Mouse (Mus musculus) limb, embryonic 11.5 days (tissue): Measurements from ENCODE around the gene Ppt2. TPM values are rescaled to one million over a fixed set of nuclear protein-coding genes. Genes with fewer than 3 reads are reported as not detected.

Experiments used
- ATAC-seq: fragments of 200-750 bp; cut with Nextera tagmentation; 2 replicates; pipeline ENCODE4 v1.8.0; 2017; ENCODE audit warnings: low read depth; ENCODE audit not compliant: insufficient number of reproducible peaks, low FRiP score, low TSS enrichment
- DNase-seq: peaks from one replicate; pipeline ENCODE4 v3.0.0-alpha.2; 2015; ENCODE audit warnings: low spot score
- H3K27ac ChIP-seq: fragments of 300-500 bp; sonication (generic); replicated peaks from 2 replicates; pipeline ENCODE4 v1.5.1; 2014; ENCODE audit warnings: low read depth, mild to moderate bottlenecking, low read length
- H3K27me3 ChIP-seq: fragments of 300-500 bp; sonication (generic); 2 replicates; pipeline ENCODE4 v1.6.1; 2014; ENCODE audit warnings: mild to moderate bottlenecking, low read length, mixed read lengths; ENCODE audit not compliant: control insufficient read depth, insufficient read depth
- H3K36me3 ChIP-seq: fragments of 300-500 bp; sonication (generic); 2 replicates; pipeline ENCODE4 v1.6.1; 2014; ENCODE audit warnings: mild to moderate bottlenecking, low read length, moderate library complexity, mixed read lengths; ENCODE audit not compliant: control insufficient read depth, insufficient read depth
- H3K4me1 ChIP-seq: fragments of 300-500 bp; sonication (generic); 2 replicates; pipeline ENCODE4 v1.6.1; 2014; ENCODE audit warnings: low read length, mixed read lengths; ENCODE audit not compliant: control insufficient read depth, insufficient read depth
- H3K4me2 ChIP-seq: fragments of 300-500 bp; sonication (generic); 2 replicates; pipeline ENCODE4 v1.6.1; 2014; ENCODE audit warnings: low read depth, mild to moderate bottlenecking, moderate library complexity; ENCODE audit not compliant: severe bottlenecking
- H3K4me3 ChIP-seq: fragments of 300-500 bp; sonication (generic); 2 replicates; pipeline ENCODE4 v1.5.1; 2014; ENCODE audit warnings: low read depth, low read length
- H3K9ac ChIP-seq: fragments of 300-500 bp; sonication (generic); 2 replicates; pipeline ENCODE4 v1.6.1; 2014; ENCODE audit warnings: mild to moderate bottlenecking, low read length
- H3K9me3 ChIP-seq: fragments of 300-500 bp; sonication (generic); 2 replicates; pipeline ENCODE4 v1.6.1; 2016; ENCODE audit warnings: low read length; ENCODE audit not compliant: control insufficient read depth
- WGBS: fragments of 180-500 bp; shearing (Covaris S2); extraction: QIAGEN DNeasy Blood & Tissue Kit; methylation state at CpG from one replicate; pipeline ENCODE4 v1.1.7; 2014; 5-methylcytosine and 5-hydroxymethylcytosine counted together
- polyA plus RNA-seq: library from polyadenylated mRNA; unstranded; fragments of >200 nt; fragmentation: Nextera tagmentation; extraction: Ambion mirVana; gene quantifications from 2 replicates; pipeline ENCODE4 v1.2.1, GENCODE M21; 2014

Gene Ppt2
- polyA plus RNA-seq, 1 experiment from 2014 or later: 26.1 TPM

GRCm38 (mm10) chr17:34593752-34594525 is 34.4 kb downstream of the Ppt2 start:
- WGBS: 56% methylated on average over 31 of the region's 34 CpGs
- H3K9ac ChIP-seq: peak overlapping the region; percentile 96
- peak; percentile 53 for DNase-seq

DNA sequence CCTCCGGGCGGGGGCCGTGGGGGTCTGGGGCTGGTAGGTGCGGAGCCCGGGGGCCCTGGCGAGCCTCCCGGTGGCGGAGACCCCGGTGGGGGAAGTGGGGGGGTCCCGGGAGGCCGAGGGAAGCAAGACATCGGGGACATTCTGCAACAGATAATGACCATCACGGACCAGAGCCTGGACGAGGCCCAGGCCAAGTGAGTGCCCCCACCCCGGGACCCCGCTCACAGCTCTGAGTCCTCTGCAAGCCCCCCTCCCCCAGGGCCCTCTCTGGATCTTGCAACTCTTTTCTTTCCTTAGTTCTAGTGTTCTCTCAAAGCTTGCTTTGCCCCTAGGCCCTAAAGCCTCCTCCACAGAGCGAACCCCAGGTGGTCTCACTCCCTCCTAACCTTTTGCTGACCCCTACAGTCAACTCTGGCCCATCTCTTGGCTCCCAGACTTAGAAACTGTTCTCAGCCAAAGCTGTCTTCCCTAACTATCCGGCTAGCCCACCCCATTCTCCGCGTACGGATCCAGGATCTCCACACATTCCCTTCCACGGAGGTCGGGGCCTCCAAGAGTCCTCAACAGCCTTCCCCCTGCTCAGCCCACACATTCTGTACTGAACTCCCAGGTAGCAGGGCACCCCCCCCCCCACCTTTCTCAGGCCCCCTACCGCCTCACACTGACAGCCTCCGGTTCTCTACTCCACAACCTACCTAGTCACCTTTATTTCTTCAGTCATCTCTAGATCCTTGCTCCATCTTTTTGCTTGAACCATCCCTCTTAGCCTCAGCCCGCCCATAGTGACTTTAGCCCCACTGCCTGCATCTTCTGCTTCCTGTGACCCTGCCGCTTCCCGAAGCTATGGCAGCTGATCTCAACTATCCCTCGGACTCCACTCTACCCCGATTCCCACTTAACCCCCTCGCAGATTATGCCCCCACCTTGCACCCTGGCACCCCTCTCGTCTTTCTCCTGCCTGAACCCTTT is 35.4 kb downstream of the Ppt2 start:
- H3K27ac ChIP-seq: peak overlapping the region; percentile 99
- DNase-seq: peak; percentile 55
- H3K9ac ChIP-seq: peak overlapping the region; percentile 96
- peak; percentile 18; the same call in 1 of the 2 replicates for ATAC-seq
- peaks cover 51% of the 10 kb centered on the region for H3K4me1 ChIP-seq
- no peaks in the 10 kb centered on the region for H3K27me3 ChIP-seq
- H3K36me3 ChIP-seq: peaks cover 9% of the 10 kb centered on the region; the same call in 1 of the 2 replicates
- WGBS: 2% methylated on average over 30 of the region's 32 CpGs
- H3K9me3 ChIP-seq: no peaks in the 10 kb centered on the region
- peak overlapping the region; percentile 95 for H3K4me3 ChIP-seq
- H3K4me2 ChIP-seq: peak overlapping the region; percentile 93

More at GRCm38 (mm10) chr17:34593752-34594525, 34.4 kb downstream of the Ppt2 start:
- Histone ChIP-seq H3K27me3 (no peaks in the 10 kb centered on the region), H3K4me2 (peak overlapping the region; percentile 93), H3K4me1 (peaks cover 49% of the 10 kb centered on the region), H3K4me3 (peak overlapping the region; percentile 95), H3K9me3 (no peaks in the 10 kb centered on the region), H3K27ac (no peak overlapping the region), H3K36me3 (peaks cover 9% of the 10 kb centered on the region; the same call in 1 of the 2 replicates)
- no peak for ATAC-seq

- peaks cover 9% of the 10 kb centered on the region; the same call in 1 of the 2 replicates for H3K36me3 ChIP-seq
- H3K4me3 ChIP-seq: peak overlapping the region; percentile 95
- peak overlapping the region; percentile 96 for H3K9ac ChIP-seq
- peak overlapping the region; percentile 99 for H3K27ac ChIP-seq
- H3K4me1 ChIP-seq: peaks cover 46% of the 10 kb centered on the region
- peak; percentile 93 for DNase-seq
- no peaks in the 10 kb centered on the region for H3K27me3 ChIP-seq
- peak; percentile 24 for ATAC-seq
- peak overlapping the region; percentile 93 for H3K4me2 ChIP-seq
- no peaks in the 10 kb centered on the region for H3K9me3 ChIP-seq
- 0% methylated on average over 25 of the region's 35 CpGs for WGBS
These were observed 36.3 kb downstream of the Ppt2 start for GRCm38 (mm10) chr17:34591994-34592375.

DNA sequence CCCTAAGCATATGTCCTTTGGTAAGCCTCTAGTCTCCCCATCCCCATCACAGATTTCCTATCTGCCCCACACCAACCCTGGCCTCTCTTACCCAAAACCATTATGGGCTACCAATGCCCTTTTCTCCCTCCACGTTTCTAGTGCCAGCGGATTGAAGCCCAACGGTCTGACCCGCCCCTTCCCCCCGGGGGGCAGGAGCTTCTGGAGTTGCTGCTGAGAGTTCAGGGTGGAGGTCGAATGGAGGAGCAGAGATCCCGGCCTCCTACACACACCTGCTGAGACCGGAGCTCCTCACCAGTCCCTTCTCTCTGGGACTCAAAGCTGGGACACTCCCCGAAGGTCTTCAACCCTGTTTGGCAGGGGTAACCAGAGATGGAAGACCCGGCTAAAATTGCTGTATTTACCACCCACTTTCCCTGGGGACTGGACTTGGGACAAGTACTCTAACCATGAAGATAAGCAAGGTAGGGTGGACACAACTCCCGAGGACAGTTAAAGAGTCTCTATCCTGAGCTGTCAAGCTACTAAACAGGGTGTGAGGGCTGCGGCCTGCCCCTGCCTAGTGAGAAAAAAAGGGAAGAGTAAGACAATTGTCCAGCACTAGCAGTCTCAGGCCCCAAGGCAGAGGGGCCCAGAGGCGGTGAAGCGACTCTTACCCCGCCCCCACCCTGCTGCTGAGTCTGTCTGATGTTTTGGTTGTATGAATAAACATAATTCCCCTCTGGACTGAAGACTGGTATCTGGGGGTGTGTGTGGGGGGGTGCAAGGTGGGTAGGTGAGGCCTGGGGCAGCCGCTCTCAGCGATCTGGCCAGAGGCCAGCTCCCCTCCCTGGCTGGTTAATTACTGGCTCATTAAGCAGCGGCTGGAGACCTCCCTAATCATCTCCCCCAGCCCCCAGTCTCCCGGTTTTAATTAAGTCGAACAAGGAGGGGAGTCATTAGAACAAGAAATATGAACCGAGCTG is 37.0 kb downstream of the Ppt2 start, which contains the start of gene Pbx2:
Gene Pbx2, plus strand, starts transcription at position 238 of the 965 bp plus-strand sequence.
- Histone ChIP-seq H3K36me3 (peaks cover 9% of the 10 kb centered on the region; the same call in 1 of the 2 replicates), H3K4me1 (peaks cover 47% of the 10 kb centered on the region), H3K27me3 (no peaks in the 10 kb centered on the region), H3K9me3 (no peaks in the 10 kb centered on the region), H3K4me3 (peak within 1 kb of the TSS; percentile 95), H3K27ac (peak within 1 kb of the TSS; percentile 99), H3K4me2 (peak within 1 kb of the TSS; percentile 93), H3K9ac (peak within 1 kb of the TSS; percentile 96)
- 2% methylated on average over 21 of the region's 21 CpGs for WGBS
- peak; percentile 65 for DNase-seq
- no peak; the same call in 1 of the 2 replicates for ATAC-seq

GRCm38 (mm10) chr17:34590154-34590987 is 37.9 kb downstream of the Ppt2 start:
- Histone ChIP-seq H3K4me1 (peaks cover 49% of the 10 kb centered on the region), H3K36me3 (peaks cover 4% of the 10 kb centered on the region; the same call in 1 of the 2 replicates), H3K27ac (no peak overlapping the region; the same call in 1 of the 2 replicates), H3K4me3 (peak overlapping the region; percentile 3; the same call in 1 of the 2 replicates), H3K9me3 (no peaks in the 10 kb centered on the region), H3K9ac (no peak overlapping the region), H3K4me2 (no peak overlapping the region), H3K27me3 (no peaks in the 10 kb centered on the region)
- no peak for ATAC-seq
- DNase-seq: no peak
- 67% methylated on average over 15 of the region's 15 CpGs for WGBS

DNA sequence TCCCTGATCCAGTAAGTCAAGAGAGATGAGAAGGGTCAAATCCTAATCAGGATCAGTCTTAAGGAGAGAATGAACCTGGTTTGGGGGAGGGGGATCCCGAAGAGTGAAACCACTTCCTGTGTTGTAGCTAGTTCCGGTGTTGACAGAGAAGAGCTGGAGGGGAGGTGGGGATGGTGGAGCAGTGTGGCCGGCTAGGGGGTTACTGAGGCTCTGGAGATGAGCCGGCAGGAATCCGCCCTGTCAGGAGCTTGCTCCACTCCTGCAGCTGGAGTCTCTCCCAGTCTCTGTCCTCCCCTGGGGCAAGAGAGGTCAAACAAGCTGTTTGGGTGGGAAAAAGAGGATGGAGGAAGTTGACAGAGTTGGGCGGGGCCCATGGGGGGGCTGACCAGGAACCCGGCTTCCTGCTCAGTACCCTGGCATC is 38.6 kb downstream of the Ppt2 start, which contains the start of gene Gpsm3:
Gene Gpsm3, plus strand, starts transcription at position 126 of the 421 bp plus-strand sequence.
- Histone ChIP-seq H3K4me2 (0 out of 2 replicates have a peak within 1 kb of the TSS, but pooled peaks have one; percentile 3), H3K4me1 (peaks cover 49% of the 10 kb centered on the region), H3K9ac (no peak within 1 kb of the TSS), H3K9me3 (no peaks in the 10 kb centered on the region), H3K36me3 (peaks cover 3% of the 10 kb centered on the region; the same call in 1 of the 2 replicates), H3K4me3 (peak within 1 kb of the TSS; percentile 3; the same call in 1 of the 2 replicates), H3K27ac (peak within 1 kb of the TSS; percentile 57; the same call in 1 of the 2 replicates), H3K27me3 (no peaks in the 10 kb centered on the region)
- 19% methylated on average over 7 of the region's 7 CpGs for WGBS
- DNase-seq: no peak
- ATAC-seq: no peak

GRCm38 (mm10) chr17:34589206-34589605 is 39.1 kb downstream of the Ppt2 start:
- WGBS: 34% methylated on average over 7 of the region's 7 CpGs
- no peak for DNase-seq
- Histone ChIP-seq H3K27ac (peak overlapping the region; percentile 57; the same call in 1 of the 2 replicates), H3K4me2 (no peak overlapping the region), H3K4me1 (peaks cover 46% of the 10 kb centered on the region), H3K4me3 (no peak overlapping the region), H3K9me3 (no peaks in the 10 kb centered on the region), H3K9ac (no peak overlapping the region), H3K27me3 (no peaks in the 10 kb centered on the region), H3K36me3 (no peaks in the 10 kb centered on the region; the same call in 1 of the 2 replicates)
- no peak for ATAC-seq
